Mouse (Mus musculus): ENCODE results near the gene Ap1m2. TPM values are rescaled to one million over a fixed set of nuclear protein-coding genes. Genes with fewer than 3 reads are reported as not detected.

Ap1m2 gene
- 0.58 TPM in 1 of 2 replicates, not detected in the other for total RNA-seq (2015; ENCODE audit: low replicate concordance)
- total RNA-seq (2017; ENCODE audit: low replicate concordance), result not detected in 2 replicates

GRCm38 (mm10) chr9:21312134-21312533, at the start of gene Ap1m2:
TSS of gene Ap1m2 (minus strand) at chr9:21312337.
- ATAC-seq (replicated peaks; ENCODE audit: low FRiP score, poor library complexity, severe bottlenecking), result no peak

- peak; percentile 92 for ATAC-seq (replicated peaks; ENCODE audit: low FRiP score, poor library complexity, severe bottlenecking)
These were observed 45.0 kb upstream of the Ap1m2 start for GRCm38 (mm10) chr9:21356981-21357718.

GRCm38 (mm10) chr9:21354796-21355195, 42.7 kb upstream of the Ap1m2 start:
- ATAC-seq (replicated peaks; ENCODE audit: low FRiP score, poor library complexity, severe bottlenecking), result no peak

GRCm38 (mm10) chr9:21353373-21353686, 41.2 kb upstream of the Ap1m2 start:
- ATAC-seq (replicated peaks; ENCODE audit: low FRiP score, poor library complexity, severe bottlenecking), result no peak

GRCm38 (mm10) chr9:21352463-21353372, 40.6 kb upstream of the Ap1m2 start:
- no peak for ATAC-seq (replicated peaks; ENCODE audit: low FRiP score, poor library complexity, severe bottlenecking)

- ATAC-seq (replicated peaks; ENCODE audit: low FRiP score, poor library complexity, severe bottlenecking), result no peak
These were observed 39.7 kb upstream of the Ap1m2 start for GRCm38 (mm10) chr9:21351702-21352377.

- ATAC-seq (replicated peaks; ENCODE audit: low FRiP score, poor library complexity, severe bottlenecking), result no peak
These were observed 39.0 kb upstream of the Ap1m2 start for GRCm38 (mm10) chr9:21351178-21351577.

- no peak for ATAC-seq (replicated peaks; ENCODE audit: low FRiP score, poor library complexity, severe bottlenecking)
These were observed 36.0 kb upstream of the Ap1m2 start for GRCm38 (mm10) chr9:21348152-21348551.

- ATAC-seq (replicated peaks; ENCODE audit: low FRiP score, poor library complexity, severe bottlenecking), result no peak
These were observed 34.7 kb upstream of the Ap1m2 start for GRCm38 (mm10) chr9:21346627-21347365.

- ATAC-seq (replicated peaks; ENCODE audit: low FRiP score, poor library complexity, severe bottlenecking), result no peak; the same call in 1 of the 2 replicates
These were observed 28.3 kb upstream of the Ap1m2 start for GRCm38 (mm10) chr9:21340411-21340810.

- no peak for ATAC-seq (replicated peaks; ENCODE audit: low FRiP score, poor library complexity, severe bottlenecking)
These were observed 25.5 kb upstream of the Ap1m2 start for GRCm38 (mm10) chr9:21337652-21338051.

GRCm38 (mm10) chr9:21336491-21336890, 24.4 kb upstream of the Ap1m2 start:
- ATAC-seq (replicated peaks; ENCODE audit: low FRiP score, poor library complexity, severe bottlenecking), result no peak

- no peak for ATAC-seq (replicated peaks; ENCODE audit: low FRiP score, poor library complexity, severe bottlenecking)
These were observed 23.3 kb upstream of the Ap1m2 start for GRCm38 (mm10) chr9:21335391-21335790.

- no peak for ATAC-seq (replicated peaks; ENCODE audit: low FRiP score, poor library complexity, severe bottlenecking)
These were observed 22.6 kb upstream of the Ap1m2 start for GRCm38 (mm10) chr9:21334747-21335146.

- no peak for ATAC-seq (replicated peaks; ENCODE audit: low FRiP score, poor library complexity, severe bottlenecking)
These were observed 21.4 kb upstream of the Ap1m2 start for GRCm38 (mm10) chr9:21333523-21333922.

GRCm38 (mm10) chr9:21332161-21333061, 20.3 kb upstream of the Ap1m2 start:
- no peak for ATAC-seq (replicated peaks; ENCODE audit: low FRiP score, poor library complexity, severe bottlenecking)

- ATAC-seq (replicated peaks; ENCODE audit: low FRiP score, poor library complexity, severe bottlenecking), result no peak
These were observed 19.4 kb upstream of the Ap1m2 start for GRCm38 (mm10) chr9:21331365-21332140.

GRCm38 (mm10) chr9:21329699-21330289, 17.7 kb upstream of the Ap1m2 start:
- no peak for ATAC-seq (replicated peaks; ENCODE audit: low FRiP score, poor library complexity, severe bottlenecking)

All from erythroblast, adult 5-6 weeks (primary cell).